Mouse (Mus musculus) MN1 (cell line): Measurements from ENCODE around the gene Gsc2.

ENCODE experiments used
- DNase-seq: peaks from one replicate; pipeline ENCODE4 v3.0.0-alpha.2; 2016; ENCODE audit warnings: low spot score

Gene Gsc2

GRCm38 (mm10) chr16:17922163-17922538 is 7.3 kb upstream of the Gsc2 start:
- peak; percentile 55 for DNase-seq

- DNase-seq = peak; percentile 97
These were observed 6.7 kb upstream of the Gsc2 start for GRCm38 (mm10) chr16:17921325-17922162.

- peak; percentile 35 for DNase-seq
These were observed 5.7 kb upstream of the Gsc2 start for GRCm38 (mm10) chr16:17920586-17920985.

GRCm38 (mm10) chr16:17911052-17911595 is 3.7 kb downstream of the Gsc2 start, which contains the start of gene Ess2:
TSS of gene Ess2 (minus strand) at chr16:17911348.
- peak; percentile 96 for DNase-seq

- no peak for DNase-seq
These were observed 16.4 kb downstream of the Gsc2 start, which contains the start of the genes Dgcr2 and Tssk2 for GRCm38 (mm10) chr16:17898462-17898861. TSS of gene Dgcr2 (minus strand) at chr16:17898562. TSS of gene Tssk2 (plus strand) at chr16:17898637.

- DNase-seq = no peak
These were observed 18.8 kb downstream of the Gsc2 start for GRCm38 (mm10) chr16:17896091-17896490.

- DNase-seq = no peak
These were observed 20.9 kb downstream of the Gsc2 start, which contains the start of gene Tssk1 for GRCm38 (mm10) chr16:17893923-17894322. TSS of gene Tssk1 (plus strand) at chr16:17894223.

GRCm38 (mm10) chr16:17892606-17893005 is 22.3 kb downstream of the Gsc2 start:
- peak; percentile 16 for DNase-seq

GRCm38 (mm10) chr16:17891567-17891959 is 23.3 kb downstream of the Gsc2 start, which contains the start of gene Gm20518:
TSS of gene Gm20518 (minus strand) at chr16:17891671.
- peak; percentile 97 for DNase-seq

- DNase-seq = peak; percentile 93
These were observed 23.8 kb downstream of the Gsc2 start for GRCm38 (mm10) chr16:17890917-17891566.

GRCm38 (mm10) chr16:17890342-17890727 is 24.5 kb downstream of the Gsc2 start:
- peak; percentile 15 for DNase-seq

GRCm38 (mm10) chr16:17889689-17890341 is 25.0 kb downstream of the Gsc2 start:
- no peak for DNase-seq

GRCm38 (mm10) chr16:17884116-17884515 is 30.7 kb downstream of the Gsc2 start:
- DNase-seq = no peak

GRCm38 (mm10) chr16:17882196-17882595 is 32.7 kb downstream of the Gsc2 start:
- no peak for DNase-seq

GRCm38 (mm10) chr16:17879571-17879970 is 35.3 kb downstream of the Gsc2 start:
- no peak for DNase-seq

- DNase-seq = no peak
These were observed 38.8 kb downstream of the Gsc2 start for GRCm38 (mm10) chr16:17876096-17876495.

GRCm38 (mm10) chr16:17875174-17875573 is 39.7 kb downstream of the Gsc2 start:
- no peak for DNase-seq

- no peak for DNase-seq
These were observed 41.9 kb downstream of the Gsc2 start for GRCm38 (mm10) chr16:17872995-17873394.

GRCm38 (mm10) chr16:17871248-17871647 is 43.6 kb downstream of the Gsc2 start:
- DNase-seq = no peak

GRCm38 (mm10) chr16:17865770-17866169 is 49.1 kb downstream of the Gsc2 start:
- DNase-seq = no peak

GRCm38 (mm10) chr16:17865293-17865692 is 49.6 kb downstream of the Gsc2 start:
- no peak for DNase-seq
